Mouse (Mus musculus): ENCODE data around the gene Tbc1d8.

GRCm38 (mm10) chr1:39452203-39452602 is 26.4 kb downstream of the Tbc1d8 start:
- TF ChIP-seq CTCF (IDR thresholded peaks at IDR 0.05; ENCODE audit: low read depth): no peak
- TF ChIP-seq EP300 (IDR thresholded peaks at IDR 0.05; ENCODE audit: low read depth): no peak
